Mouse (Mus musculus): Measurements from ENCODE around the gene Gdf15.

DNA sequence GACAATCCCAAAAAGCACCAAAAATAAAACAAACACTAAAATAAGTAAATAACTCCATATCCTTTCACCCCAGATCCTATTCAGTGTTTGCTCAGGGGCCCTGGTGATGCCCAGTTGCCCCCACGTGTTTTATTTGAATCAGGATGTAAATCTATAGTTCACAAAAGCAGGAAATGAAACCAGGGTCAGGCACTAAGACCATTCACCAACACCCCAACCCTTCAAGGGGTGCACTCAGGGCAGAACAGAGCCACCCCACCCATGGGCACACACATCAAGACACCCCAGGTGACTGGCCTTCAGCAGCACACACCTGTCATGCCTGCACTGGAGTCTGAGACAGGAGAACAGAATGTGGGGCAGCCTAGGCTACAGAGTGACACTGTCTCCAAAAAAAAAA, 21.9 kb upstream of the Gdf15 start:
- no peak for TF ChIP-seq POLR2A (IDR thresholded peaks at IDR 0.05; ENCODE audit: insufficient read depth, low read length)
- no peak for TF ChIP-seq CTCF (IDR thresholded peaks at IDR 0.05; ENCODE audit: low read depth, low read length)
